Mouse (Mus musculus) regulatory T cell (primary cell): ENCODE measurements around the gene Ankrd16.

Experiments used
- in situ Hi-C: fragments of 300-600 bp; cut with MboI, MseI; formaldehyde crosslinking; loops from one replicate; pipeline ENCODE4 v1.15.1; 2025; ENCODE audit warnings: high pct_unique_total_duplicates

The Ankrd16 gene

GRCm38 (mm10) chr2:11777091-11778068, at the start of gene Ankrd16, which contains the start of gene Fbh1:
Gene Ankrd16, plus strand, starts transcription at chr2:11777876.
Gene Fbh1, minus strand, starts transcription at chr2:11777582.
- in situ Hi-C loops = loop anchor here (10.0 kb wide), 1 partner anchor 173 kb away; the partner anchor contains the start of gene Rbm17

- in situ Hi-C loops = no loop called here
Observed at GRCm38 (mm10) chr2:11729091-11729490, 48.6 kb upstream of the Ankrd16 start.

DNA sequence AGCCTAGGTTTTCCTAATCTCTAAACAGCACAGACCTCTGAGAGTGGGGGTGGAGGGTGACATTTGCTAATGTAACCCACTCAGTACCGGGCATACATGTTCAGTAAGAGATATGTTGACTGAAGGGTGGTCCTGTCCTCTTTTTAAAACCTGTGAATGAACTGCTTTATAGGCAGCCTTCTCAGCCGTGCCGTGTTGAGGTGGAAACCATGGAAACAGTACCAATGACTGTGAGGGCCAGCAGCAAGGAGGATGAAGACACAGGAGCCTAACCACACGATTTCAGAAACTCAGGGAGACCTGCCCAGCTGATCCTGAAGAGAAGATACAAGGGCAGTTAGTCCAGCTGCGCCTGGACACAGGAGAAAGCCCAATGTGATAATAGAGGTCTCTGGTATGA, 44.7 kb upstream of the Ankrd16 start:
- in situ Hi-C loops = no loop called here

DNA sequence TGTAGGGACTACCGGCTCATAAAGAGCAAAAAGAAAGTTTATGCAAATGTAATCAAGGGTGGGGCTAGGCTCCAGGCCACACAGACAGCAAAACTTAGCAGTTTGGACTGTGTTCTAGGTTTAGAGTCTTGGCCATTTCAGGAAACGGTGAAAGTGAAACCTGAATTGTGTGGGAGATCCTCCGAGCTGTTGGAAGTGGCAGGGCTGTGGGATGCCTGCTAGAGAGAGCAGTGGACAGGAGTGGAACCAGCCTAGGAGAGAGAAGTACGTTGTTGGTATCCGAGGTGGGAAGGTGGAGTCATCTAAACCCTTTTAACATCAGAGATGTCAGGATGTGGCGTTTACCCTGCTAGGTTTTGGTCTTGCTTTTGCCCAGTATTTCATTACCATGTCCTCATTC, 41.8 kb upstream of the Ankrd16 start:
- in situ Hi-C loops = no loop called here

DNA sequence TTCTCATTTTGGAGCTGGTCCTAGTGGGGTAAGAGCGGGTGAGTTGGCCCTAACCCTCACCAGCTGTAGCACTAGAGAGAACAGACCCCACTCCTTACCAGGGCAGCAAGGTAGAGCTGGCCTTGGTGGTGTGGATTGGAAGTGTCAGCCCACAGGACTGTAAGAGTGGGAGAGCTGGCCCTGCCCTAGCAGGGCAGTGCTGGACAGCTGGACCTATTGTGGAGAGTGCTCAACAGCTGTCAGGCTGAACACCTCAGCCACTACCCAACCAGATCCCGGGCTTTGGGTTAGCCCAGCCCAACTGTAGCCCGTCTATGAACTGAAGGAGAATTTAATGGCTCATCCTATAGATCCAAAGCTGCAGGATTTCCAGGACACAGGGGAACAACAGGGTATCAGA, 38.9 kb upstream of the Ankrd16 start:
- in situ Hi-C loops = no loop called here

DNA sequence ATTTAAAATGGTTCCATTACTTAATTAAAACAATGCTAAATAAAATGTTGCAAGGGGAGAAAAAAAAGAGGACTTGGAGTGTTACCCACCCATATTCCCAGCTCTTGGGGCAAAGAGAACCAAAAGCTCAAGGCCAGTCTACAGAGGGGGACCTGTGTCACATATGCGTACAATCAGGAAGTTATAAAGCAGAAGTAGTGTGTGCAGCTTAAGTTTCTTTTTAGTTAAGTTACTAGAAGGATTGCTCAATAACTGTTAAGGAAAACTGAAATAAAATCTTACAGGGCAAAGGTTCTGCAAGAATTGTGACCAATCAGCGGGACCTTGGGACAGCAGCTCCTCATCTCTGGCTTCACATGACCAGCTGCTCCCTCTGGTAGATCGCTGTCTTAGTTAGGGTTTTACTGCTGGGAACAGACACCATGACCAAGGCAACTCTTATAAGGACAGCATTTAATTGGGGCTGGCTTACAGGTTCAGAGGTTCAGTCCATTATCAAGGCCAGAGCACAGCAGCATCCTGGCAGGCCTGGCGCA, 38.1 kb upstream of the Ankrd16 start:
- in situ Hi-C loops = no loop called here

DNA sequence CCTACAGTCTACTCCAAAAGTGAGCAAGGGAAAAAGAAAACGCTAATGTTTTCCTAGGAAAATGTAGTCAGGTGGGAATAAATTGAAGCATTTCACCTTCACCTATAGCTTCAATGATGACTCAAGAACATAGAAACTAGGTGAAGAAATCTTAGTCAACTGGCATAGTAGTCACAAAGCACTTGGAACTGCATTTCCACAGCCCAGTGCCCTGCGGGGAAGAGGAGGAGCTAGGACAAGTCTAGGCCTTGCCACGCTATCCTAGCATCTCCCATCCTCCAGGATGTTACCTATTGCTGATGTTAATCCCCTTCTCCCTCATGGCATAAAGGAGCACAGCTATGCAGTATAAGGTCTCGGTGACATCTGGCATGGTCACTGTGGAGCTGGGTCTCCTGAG, 15.1 kb upstream of the Ankrd16 start:
- in situ Hi-C loops = no loop called here

GRCm38 (mm10) chr2:11765694-11766093, 12.0 kb upstream of the Ankrd16 start:
- in situ Hi-C loops = no loop called here

GRCm38 (mm10) chr2:11766485-11767160, 11.1 kb upstream of the Ankrd16 start:
- in situ Hi-C loops = no loop called here

- in situ Hi-C loops = no loop called here
Observed at GRCm38 (mm10) chr2:11767161-11767545, 10.5 kb upstream of the Ankrd16 start.

GRCm38 (mm10) chr2:11771701-11772100, 6.0 kb upstream of the Ankrd16 start:
- in situ Hi-C loops = loop anchor here (10.0 kb wide), 1 partner anchor 167 kb away; the partner anchor contains the start of gene Rbm17

DNA sequence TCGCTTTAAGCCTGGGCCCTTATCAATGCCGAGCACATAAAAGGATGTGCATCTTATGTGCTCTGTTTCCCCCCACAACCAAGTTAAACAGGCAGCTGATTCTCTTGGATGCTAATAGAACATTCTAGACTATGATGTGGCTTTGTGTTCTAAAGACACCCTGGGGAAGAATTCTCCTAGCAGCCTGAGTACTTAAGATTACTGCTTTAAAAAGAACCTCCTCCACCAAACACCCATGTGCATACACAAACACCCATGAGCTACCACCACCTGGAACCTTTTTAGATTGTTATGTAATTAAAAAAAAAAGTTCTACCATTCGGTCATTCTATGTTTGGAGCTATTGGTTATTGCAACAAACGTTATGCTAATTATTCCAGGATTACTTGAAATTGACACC, 5.3 kb upstream of the Ankrd16 start:
- in situ Hi-C loops = loop anchor here (10.0 kb wide), 1 partner anchor 168 kb away; the partner anchor contains the start of gene Rbm17

- in situ Hi-C loops = loop anchor here (10.0 kb wide), 1 partner anchor 170 kb away; the partner anchor contains the start of gene Rbm17
Observed at GRCm38 (mm10) chr2:11774426-11774825, 3.2 kb upstream of the Ankrd16 start.

DNA sequence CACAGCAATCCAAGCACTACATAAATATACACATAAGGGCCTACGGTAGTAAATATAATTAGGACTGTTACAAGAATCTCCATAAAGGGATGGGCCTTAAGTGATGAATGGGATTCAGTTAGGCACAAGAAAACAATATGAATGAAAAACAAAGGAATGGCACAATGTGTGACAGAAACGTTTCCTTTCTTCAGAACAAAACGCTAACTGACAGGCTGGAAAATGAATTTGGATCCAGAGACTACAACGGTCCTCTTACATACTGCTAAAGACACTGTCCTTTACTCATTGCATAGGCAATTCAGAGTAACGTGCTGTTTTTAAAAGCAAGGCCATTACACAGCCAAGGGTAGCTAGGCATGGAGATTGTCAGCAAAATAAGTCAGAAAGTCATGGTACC, 2.6 kb upstream of the Ankrd16 start:
- in situ Hi-C loops = loop anchor here (10.0 kb wide), 1 partner anchor 170 kb away; the partner anchor contains the start of gene Rbm17

- in situ Hi-C loops = loop anchor here (10.0 kb wide), 1 partner anchor 172 kb away; the partner anchor contains the start of gene Rbm17
Observed at GRCm38 (mm10) chr2:11776415-11776814, 1.3 kb upstream of the Ankrd16 start.

- in situ Hi-C loops = loop anchor here (10.0 kb wide), 1 partner anchor 173 kb away; the partner anchor contains the start of gene Rbm17
Observed at GRCm38 (mm10) chr2:11778087-11778823, 579 bp downstream of the Ankrd16 start.

DNA sequence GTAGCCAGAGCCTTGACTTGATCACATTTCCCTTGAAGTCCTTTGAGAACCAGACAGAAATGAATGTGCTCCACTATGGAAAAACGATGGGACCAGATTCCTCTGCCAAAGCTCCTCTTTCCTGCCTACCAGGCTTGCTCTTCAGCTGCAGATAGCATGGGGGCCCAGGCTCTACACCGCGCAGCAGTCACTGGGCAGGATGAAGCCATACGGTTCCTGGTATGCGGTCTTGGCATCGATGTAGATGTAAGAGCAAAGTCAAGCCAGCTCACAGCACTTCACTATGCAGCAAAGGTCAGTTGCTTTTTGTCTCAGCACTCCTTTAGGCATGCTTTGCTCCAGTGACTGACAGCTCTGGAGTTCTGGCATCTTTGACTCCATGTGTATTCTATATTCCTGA, 6.5 kb downstream of the Ankrd16 start:
- in situ Hi-C loops = no loop called here

DNA sequence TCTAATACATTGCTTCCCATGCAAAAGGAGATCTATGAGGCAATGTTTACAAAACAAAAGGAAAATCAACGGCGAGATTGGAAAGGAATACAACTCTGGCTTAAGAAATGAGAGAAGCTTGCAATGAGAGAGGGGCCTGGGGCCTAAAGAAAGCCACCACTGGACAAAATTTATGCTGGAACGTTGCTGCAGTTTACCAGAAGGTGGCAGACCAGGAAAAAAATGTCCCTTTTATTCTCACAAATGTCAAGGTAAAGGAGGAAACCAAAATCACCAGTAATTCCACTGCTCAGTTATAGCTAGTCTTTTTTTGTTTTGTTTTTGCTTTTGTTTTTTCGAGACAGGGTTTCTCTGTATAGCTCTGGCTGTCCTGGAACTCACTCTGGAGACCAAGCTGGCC, 17.0 kb downstream of the Ankrd16 start:
- in situ Hi-C loops = no loop called here

- in situ Hi-C loops = no loop called here
Observed at GRCm38 (mm10) chr2:11797930-11798364, 20.3 kb downstream of the Ankrd16 start.

DNA sequence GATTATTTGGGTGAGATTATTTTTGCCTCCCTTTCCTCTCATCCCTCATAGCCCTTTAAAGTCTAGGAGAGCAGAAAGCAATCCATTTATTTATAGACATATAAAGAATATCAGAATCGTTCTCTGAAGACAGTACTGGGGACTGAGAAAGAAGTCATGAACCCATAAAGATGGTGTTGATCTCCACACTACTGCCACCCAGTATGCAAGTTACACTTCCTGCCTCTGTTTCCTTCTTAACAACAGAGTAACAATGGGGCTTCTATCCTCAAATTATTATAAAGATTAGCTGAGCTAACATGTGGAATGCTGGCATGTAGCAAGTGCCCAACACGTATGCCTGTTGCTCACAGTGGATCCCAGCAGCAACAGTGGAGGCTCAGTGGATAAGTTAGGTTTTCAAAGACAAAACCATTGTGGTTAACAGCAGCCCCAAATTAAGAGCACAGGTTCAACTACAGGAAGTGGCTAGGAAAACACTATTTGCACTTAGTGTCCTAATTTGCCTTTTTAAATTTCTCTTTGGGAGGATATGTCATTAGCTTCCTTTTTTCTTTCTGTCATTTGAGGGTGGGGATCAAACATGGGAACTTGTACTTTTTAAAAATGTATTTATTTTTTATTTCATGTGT, 23.7 kb downstream of the Ankrd16 start:
- in situ Hi-C loops = loop anchor here (5.0 kb wide), 1 partner anchor 96 kb away; no protein-coding TSS in a partner anchor
